Mouse (Mus musculus) kidney, postnatal 36 days (tissue): ENCODE measurements around the gene Bcl2.
"Not testable (repeated sequence)": the region's sequence is repeated elsewhere in the genome, so short reads cannot be mapped to it uniquely, and the experiment has no call there.

Experiments
- DNase-seq, 2 experiments: peaks; one replicate each; pipeline ENCODE4 v3.0.0; 2021 to 2022; ENCODE audit warnings: mixed read lengths in 2 of 2

The Bcl2 gene

GRCm38 (mm10) chr1:106549025-106549424 is 165.0 kb downstream of the Bcl2 start:
- peak; percentile 18 to 51 for DNase-seq

- peak; percentile 64 to 84 for DNase-seq
These were observed 169.1 kb downstream of the Bcl2 start for GRCm38 (mm10) chr1:106544817-106545612.

- peak; percentile 41 to 84 for DNase-seq
These were observed 171.3 kb downstream of the Bcl2 start for GRCm38 (mm10) chr1:106542731-106543130.

GRCm38 (mm10) chr1:106541851-106542250 is 172.2 kb downstream of the Bcl2 start:
- DNase-seq, result no peak

GRCm38 (mm10) chr1:106540130-106540529 is 173.9 kb downstream of the Bcl2 start:
- no peak for DNase-seq

GRCm38 (mm10) chr1:106539029-106539428 is 175.0 kb downstream of the Bcl2 start:
- DNase-seq, result no peak

- not testable (repeated sequence) for DNase-seq
These were observed 179.2 kb downstream of the Bcl2 start for GRCm38 (mm10) chr1:106534835-106535234.

GRCm38 (mm10) chr1:106529570-106529969 is 184.5 kb downstream of the Bcl2 start:
- no peak for DNase-seq

GRCm38 (mm10) chr1:106527537-106527936 is 186.5 kb downstream of the Bcl2 start:
- no peak for DNase-seq

- DNase-seq, result peak; percentile 32 to 55
These were observed 187.3 kb downstream of the Bcl2 start for GRCm38 (mm10) chr1:106526751-106527150.

- DNase-seq, result no peak
These were observed 188.0 kb downstream of the Bcl2 start for GRCm38 (mm10) chr1:106526112-106526511.

- DNase-seq, result no peak
These were observed 190.3 kb downstream of the Bcl2 start for GRCm38 (mm10) chr1:106523741-106524140.

GRCm38 (mm10) chr1:106523009-106523408 is 191.1 kb downstream of the Bcl2 start:
- DNase-seq, result no peak

GRCm38 (mm10) chr1:106517591-106518177 is 196.4 kb downstream of the Bcl2 start:
- DNase-seq, result no peak

- no peak for DNase-seq
These were observed 197.0 kb downstream of the Bcl2 start for GRCm38 (mm10) chr1:106517099-106517498.

GRCm38 (mm10) chr1:106515611-106516010 is 198.5 kb downstream of the Bcl2 start:
- DNase-seq, result no peak

GRCm38 (mm10) chr1:106513890-106514643 is 200.0 kb downstream of the Bcl2 start:
- DNase-seq, result peak; percentile 7 to 21

- DNase-seq, result no peak
These were observed 200.6 kb downstream of the Bcl2 start for GRCm38 (mm10) chr1:106513481-106513880.

GRCm38 (mm10) chr1:106511593-106511992 is 202.5 kb downstream of the Bcl2 start:
- peak; percentile 78 to 89 for DNase-seq

- no peak for DNase-seq
These were observed 206.5 kb downstream of the Bcl2 start for GRCm38 (mm10) chr1:106507556-106507955.

GRCm38 (mm10) chr1:106503910-106504309 is 210.2 kb downstream of the Bcl2 start:
- no peak for DNase-seq

GRCm38 (mm10) chr1:106503407-106503806 is 210.7 kb downstream of the Bcl2 start:
- DNase-seq, result no peak

GRCm38 (mm10) chr1:106497999-106498398 is 216.1 kb downstream of the Bcl2 start:
- DNase-seq, result no peak
